ENCODE assay signal across 16 mouse cellular contexts in the genomic region with DNA sequence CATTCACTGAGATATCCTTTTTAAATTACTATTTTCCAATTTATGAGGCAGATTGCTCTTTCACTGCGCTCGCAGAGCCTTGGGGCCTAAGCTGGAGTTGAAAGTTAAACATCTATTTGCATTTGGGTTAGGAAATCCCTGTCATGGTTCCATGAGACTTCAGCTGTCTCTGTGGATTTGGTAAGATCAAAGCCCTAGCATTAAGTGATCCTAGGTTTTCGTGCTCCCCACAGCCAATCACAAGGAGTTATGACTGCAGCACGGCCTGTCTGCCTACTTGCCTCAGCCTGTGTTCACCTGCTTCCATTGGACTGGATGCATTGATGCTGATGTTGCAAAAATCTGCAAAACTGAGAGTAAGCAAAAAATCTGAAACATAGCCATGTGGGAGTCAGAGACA.
"Had no signal": no experiment of that assay in that cellular context is flagged by ENCODE, and none has a peak within 500 bp of the region (broad histone marks: within the 10 kb centered on the region; RNA-seq: fewer than 3 reads in every experiment).

No protein-coding gene starts in this region.

- DNase-seq: kidney, adult 11 months; kidney, adult 9 months; kidney, postnatal 36 days; layer of hippocampus, adult 9-11 months; layer of hippocampus, postnatal 36 days; liver; lung, embryonic 14.5 days; lung, postnatal 10 days; lung, postnatal 4 days; right cerebral cortex, postnatal 14 days; thymus, postnatal 36 days had no signal

- H3K27ac ChIP-seq: kidney, postnatal 0 days; limb, embryonic 12.5 days; liver, embryonic 14.5 days; neural tube, embryonic 12.5 days had no signal

- H3K4me1 ChIP-seq: limb, embryonic 12.5 days; neural tube, embryonic 12.5 days had no signal

- H3K9ac ChIP-seq: limb, embryonic 12.5 days; liver, embryonic 14.5 days; lung, embryonic 14.5 days; neural tube, embryonic 12.5 days had no signal

- H3K27me3 ChIP-seq: limb, embryonic 12.5 days; neural tube, embryonic 12.5 days had no signal

- H3K4me2 ChIP-seq: limb, embryonic 12.5 days; lung, embryonic 14.5 days; neural tube, embryonic 12.5 days had no signal

- H3K4me3 ChIP-seq: limb, embryonic 12.5 days; myocyte; neural tube, embryonic 12.5 days had no signal

- H3K9me3 ChIP-seq: limb, embryonic 12.5 days; neural tube, embryonic 12.5 days had no signal

- H3K36me3 ChIP-seq: limb, embryonic 12.5 days; neural tube, embryonic 12.5 days had no signal
